In the genomic region with DNA sequence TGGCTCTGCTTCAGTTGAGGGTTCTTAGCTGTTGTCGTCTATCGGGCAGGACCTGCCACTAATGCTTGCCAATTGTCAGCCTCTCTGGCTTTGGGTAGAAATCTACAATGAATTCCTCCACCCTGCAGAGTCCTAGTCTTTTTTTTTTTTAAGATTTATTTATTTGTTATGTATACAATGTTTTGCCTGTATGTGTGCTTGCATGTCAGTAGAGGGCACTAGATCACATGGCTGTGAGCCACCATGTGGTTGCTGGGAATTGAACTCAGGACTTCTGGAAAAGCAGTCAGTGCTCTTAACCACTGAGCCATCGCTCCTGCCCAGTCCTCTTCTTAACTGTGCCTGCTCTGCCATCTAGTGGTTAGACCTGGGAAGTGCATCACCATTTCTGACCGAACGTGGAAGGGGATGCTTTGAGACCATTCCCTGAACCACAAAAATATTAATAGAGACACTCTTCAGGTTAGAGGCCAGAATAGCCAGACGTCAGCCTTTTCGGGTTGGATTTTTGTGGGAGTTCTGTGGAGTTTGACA, we compare ENCODE assay signal across 9 mouse cellular contexts. TPM values are rescaled to one million over a fixed set of nuclear protein-coding genes. Genes with fewer than 3 reads are reported as not detected.
DNase-seq lines count a peak whose midpoint lies in the region; ATAC-seq and TF ChIP-seq lines count a peak whose summit lies in the region.
"Had no signal": no experiment of that assay in that cellular context is flagged by ENCODE, and none has a peak within 500 bp of the region (broad histone marks: within the 10 kb centered on the region; RNA-seq: fewer than 3 reads in every experiment).

No protein-coding gene starts in this region.

- H3K4me2 ChIP-seq in heart, embryonic 12.5 days, result no peak overlapping the region
- H3K4me2 ChIP-seq: lung, embryonic 15.5 days had no signal

- no peaks in the 10 kb centered on the region for H3K9me3 ChIP-seq in heart, embryonic 12.5 days (replicated peaks)
- H3K9me3 ChIP-seq: lung, embryonic 15.5 days had no signal

- H3K36me3 ChIP-seq in heart, embryonic 12.5 days, result no peaks in the 10 kb centered on the region
- no peaks in the 10 kb centered on the region for H3K36me3 ChIP-seq in spleen, adult 2 months (ENCODE audit: control insufficient read depth, insufficient read depth, low read length)
- H3K36me3 ChIP-seq: lung, embryonic 15.5 days had no signal

- peak; percentile 96 for TF ChIP-seq CTCF in layer of hippocampus, adult 2 months (conservative IDR thresholded peaks at IDR 0.05)
- TF ChIP-seq CTCF in spleen, adult 2 months (IDR thresholded peaks at IDR 0.05; ENCODE audit: extremely low read depth, insufficient read depth, insufficient read length, insufficient replicate concordance), result peak; percentile 68; the same call in 1 of the 2 replicates

- peak; percentile 73 to 90 for DNase-seq in heart, adult 18-20 months
- DNase-seq in R1 (ENCODE audit: low read depth, low spot score), result peak; percentile 90
- peak; percentile 66 to 84 for DNase-seq in cerebellum, postnatal 4 days (ENCODE audit: low spot score in 2 of 2)
- DNase-seq in gastrocnemius, postnatal 4 days (ENCODE audit: low spot score in 2 of 2), result peak; percentile 55 to 73
- DNase-seq in layer of hippocampus, adult 2 months (ENCODE audit: low spot score in 2 of 2), result peak; percentile 83
- peak; percentile 36 to 62 for DNase-seq in spleen, adult 2 months (ENCODE audit: low read depth in 1 of 2, low spot score in 2 of 2)

- no peak for TF ChIP-seq POLR2A in spleen, adult 2 months (IDR thresholded peaks at IDR 0.05; ENCODE audit: low read depth, low read length)

- no peak overlapping the region for H3K27ac ChIP-seq in heart, embryonic 12.5 days (ENCODE audit: poor library complexity, severe bottlenecking)
- no peak overlapping the region for H3K27ac ChIP-seq in layer of hippocampus, adult 2 months
- no peak overlapping the region for H3K27ac ChIP-seq in spleen, adult 2 months (ENCODE audit: insufficient read depth, low read length)
- H3K27ac ChIP-seq: lung, embryonic 15.5 days had no signal

- H3K9ac ChIP-seq in heart, embryonic 12.5 days, result no peak overlapping the region
- H3K9ac ChIP-seq: lung, embryonic 15.5 days had no signal

- 18% methylated on average over 7 of the region's 7 CpGs for WGBS in heart, embryonic 12.5 days
- WGBS in spleen, adult 2 months, result 18% methylated on average over 7 of the region's 7 CpGs

- no peak overlapping the region for H3K4me3 ChIP-seq in heart, embryonic 12.5 days
- H3K4me3 ChIP-seq in layer of hippocampus, adult 2 months, result no peak overlapping the region
- no peak overlapping the region for H3K4me3 ChIP-seq in spleen, adult 2 months (ENCODE audit: extremely low read depth, insufficient read depth, insufficient read length)
- H3K4me3 ChIP-seq: lung, embryonic 15.5 days had no signal

- peaks cover 10% of the 10 kb centered on the region for H3K4me1 ChIP-seq in heart, embryonic 12.5 days (replicated peaks)
- no peaks in the 10 kb centered on the region; the same call in 1 of the 2 replicates for H3K4me1 ChIP-seq in spleen, adult 2 months (ENCODE audit: control insufficient read depth, insufficient read depth, insufficient read length)

- ATAC-seq in heart, embryonic 12.5 days (ENCODE audit: insufficient number of reproducible peaks, low FRiP score), result no peak
- ATAC-seq in megakaryocyte, adult 5-6 weeks (ENCODE audit: poor library complexity, severe bottlenecking), result peak; percentile 76

- no peaks in the 10 kb centered on the region for H3K27me3 ChIP-seq in heart, embryonic 12.5 days (replicated peaks)
- H3K27me3 ChIP-seq in spleen, adult 2 months (ENCODE audit: control insufficient read depth, insufficient read depth, low read length), result no peaks in the 10 kb centered on the region
- H3K27me3 ChIP-seq: lung, embryonic 15.5 days had no signal

RNA-seq across cellular contexts. Expression of gene Ptges, which starts 4.3 kb away (rescaled TPM):
- 1 to 10 TPM; 1.5 to 2.6 TPM for total RNA-seq in heart, adult 18-20 months (2021)
- polyA plus RNA-seq in heart, embryonic 12.5 days (2016; fragmentation: Nextera tagmentation; extraction: Ambion mirVana), result 2.3 and 4.3 TPM in 2 replicates
- total RNA-seq in gastrocnemius, postnatal 4 days (2021), result 10 to 100 TPM in 1 of 2 experiments, 1 to 10 TPM in 1; 8.8 to 12.1 TPM
- total RNA-seq in layer of hippocampus, adult 2 months (2021), result 1 to 10 TPM; 4.2 to 4.5 TPM
- 0.67 and 2.6 TPM in 2 replicates for total RNA-seq in megakaryocyte, adult 5-6 weeks (2015)
- 0.77 and 3.9 TPM in 2 replicates for total RNA-seq in megakaryocyte, adult 5-6 weeks (2017)
- polyA plus RNA-seq in spleen, adult 2 months (2012; rRNA removed), result 14.3 and 16.0 TPM in 2 replicates

RNA-seq across cellular contexts. Expression of gene Tor1b, which starts 18.8 kb away (rescaled TPM):
- total RNA-seq in heart, adult 18-20 months (2021), result 10 to 100 TPM; 25.2 to 29.1 TPM
- 25.1 and 25.8 TPM in 2 replicates for polyA plus RNA-seq in heart, embryonic 12.5 days (2016; fragmentation: Nextera tagmentation; extraction: Ambion mirVana)
- total RNA-seq in gastrocnemius, postnatal 4 days (2021), result 10 to 100 TPM; 29.3 to 30.4 TPM
- total RNA-seq in layer of hippocampus, adult 2 months (2021), result 10 to 100 TPM; 36.7 to 40.0 TPM
- 28.1 and 32.7 TPM in 2 replicates for total RNA-seq in megakaryocyte, adult 5-6 weeks (2015)
- 40.3 and 42.6 TPM in 2 replicates for total RNA-seq in megakaryocyte, adult 5-6 weeks (2017)
- polyA plus RNA-seq in spleen, adult 2 months (2012; rRNA removed), result 18.9 and 23.6 TPM in 2 replicates

RNA-seq across cellular contexts. Expression of gene Tor1a, which starts 33.7 kb away (rescaled TPM):
- 10 to 100 TPM in 1 of 2 experiments, 1 to 10 TPM in 1; 8.8 to 10.3 TPM for total RNA-seq in heart, adult 18-20 months (2021)
- polyA plus RNA-seq in heart, embryonic 12.5 days (2016; fragmentation: Nextera tagmentation; extraction: Ambion mirVana), result 56.4 TPM in 2 replicates
- total RNA-seq in gastrocnemius, postnatal 4 days (2021), result 10 to 100 TPM; 21.4 to 23.1 TPM
- total RNA-seq in layer of hippocampus, adult 2 months (2021), result 10 to 100 TPM; 52.4 to 56.7 TPM
- 88.1 and 97.1 TPM in 2 replicates for total RNA-seq in megakaryocyte, adult 5-6 weeks (2015)
- 132 and 135 TPM in 2 replicates for total RNA-seq in megakaryocyte, adult 5-6 weeks (2017)
- polyA plus RNA-seq in spleen, adult 2 months (2012; rRNA removed), result 31.3 and 40.2 TPM in 2 replicates

RNA-seq across cellular contexts. Expression of gene BC005624, which starts 48.0 kb away (rescaled TPM):
- total RNA-seq in heart, adult 18-20 months (2021), result 10 to 100 TPM; 19.4 to 22.9 TPM
- 33.8 and 35.5 TPM in 2 replicates for polyA plus RNA-seq in heart, embryonic 12.5 days (2016; fragmentation: Nextera tagmentation; extraction: Ambion mirVana)
- total RNA-seq in gastrocnemius, postnatal 4 days (2021), result 10 to 100 TPM; 17.4 to 21.3 TPM
- total RNA-seq in layer of hippocampus, adult 2 months (2021), result 10 to 100 TPM; 66.8 to 68.5 TPM
- 30.7 and 36.0 TPM in 2 replicates for total RNA-seq in megakaryocyte, adult 5-6 weeks (2015)
- 56.0 and 66.1 TPM in 2 replicates for total RNA-seq in megakaryocyte, adult 5-6 weeks (2017)
- 14.5 and 16.7 TPM in 2 replicates for polyA plus RNA-seq in spleen, adult 2 months (2012; rRNA removed)

RNA-seq across cellular contexts. Expression of gene Usp20, which starts 48.1 kb away (rescaled TPM):
- 10 to 100 TPM; 50.1 to 53.8 TPM for total RNA-seq in heart, adult 18-20 months (2021)
- 27.4 and 27.9 TPM in 2 replicates for polyA plus RNA-seq in heart, embryonic 12.5 days (2016; fragmentation: Nextera tagmentation; extraction: Ambion mirVana)
- total RNA-seq in gastrocnemius, postnatal 4 days (2021), result 10 to 100 TPM; 40.0 to 44.8 TPM
- total RNA-seq in layer of hippocampus, adult 2 months (2021), result 10 to 100 TPM; 83.9 to 87.1 TPM
- total RNA-seq in megakaryocyte, adult 5-6 weeks (2015), result 1.9 and 2.5 TPM in 2 replicates
- 2.9 and 3.1 TPM in 2 replicates for total RNA-seq in megakaryocyte, adult 5-6 weeks (2017)
- polyA plus RNA-seq in spleen, adult 2 months (2012; rRNA removed), result 9.8 and 11.5 TPM in 2 replicates
